Comparison of ENCODE assay signal across 9 mouse cellular contexts in the genomic region with DNA sequence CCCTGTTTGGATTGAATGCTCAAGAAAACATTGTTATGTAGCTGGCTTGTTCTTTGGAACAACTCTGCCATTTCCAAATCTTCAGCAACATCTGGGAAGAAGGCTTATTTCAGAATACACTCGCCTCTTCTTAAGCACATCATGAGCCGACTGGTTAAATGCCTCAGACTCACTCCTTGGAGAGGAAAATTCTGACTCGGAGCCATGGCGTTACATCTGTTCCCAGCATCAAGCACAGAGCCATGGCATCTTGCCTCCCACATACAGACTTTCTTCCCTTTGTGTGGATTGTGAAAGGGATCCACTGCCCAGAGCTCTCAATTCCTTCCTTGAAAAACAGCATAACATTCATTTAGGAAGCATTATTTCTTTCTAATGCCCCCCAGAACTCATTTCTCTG.
DNase-seq lines count a peak whose midpoint lies in the region; ATAC-seq and TF ChIP-seq lines count a peak whose summit lies in the region.
"Had no signal": no experiment of that assay in that cellular context is flagged by ENCODE, and none has a peak within 500 bp of the region (broad histone marks: within the 10 kb centered on the region; RNA-seq: fewer than 3 reads in every experiment).

No protein-coding gene starts in this region.

- no peaks in the 10 kb centered on the region for H3K36me3 ChIP-seq in forebrain, embryonic 14.5 days (ENCODE audit: control insufficient read depth, insufficient read depth, low read length)
- H3K36me3 ChIP-seq in forebrain, embryonic 11.5 days (ENCODE audit: control insufficient read depth, insufficient read depth, low read length) = no peaks in the 10 kb centered on the region
- H3K36me3 ChIP-seq in forebrain, postnatal 0 days (ENCODE audit: insufficient read depth) = no peaks in the 10 kb centered on the region
- H3K36me3 ChIP-seq in hindbrain, embryonic 16.5 days (ENCODE audit: control insufficient read depth, insufficient read depth, low read length) = no peaks in the 10 kb centered on the region
- H3K36me3 ChIP-seq: limb, embryonic 12.5 days had no signal

- H3K4me2 ChIP-seq in forebrain, embryonic 14.5 days (ENCODE audit: low read length) = no peak overlapping the region
- H3K4me2 ChIP-seq in forebrain, embryonic 11.5 days (ENCODE audit: low read depth, low read length, severe bottlenecking) = no peak overlapping the region
- H3K4me2 ChIP-seq in forebrain, postnatal 0 days (ENCODE audit: low read depth) = no peak overlapping the region
- H3K4me2 ChIP-seq in hindbrain, embryonic 16.5 days (ENCODE audit: low read length) = no peak overlapping the region
- H3K4me2 ChIP-seq: limb, embryonic 12.5 days had no signal

- H3K9me3 ChIP-seq in forebrain, embryonic 14.5 days (replicated peaks; ENCODE audit: control insufficient read depth, low read length) = no peaks in the 10 kb centered on the region
- H3K9me3 ChIP-seq in forebrain, embryonic 11.5 days (ENCODE audit: control insufficient read depth, low read length) = no peaks in the 10 kb centered on the region
- H3K9me3 ChIP-seq in forebrain, postnatal 0 days (ENCODE audit: low read length) = no peaks in the 10 kb centered on the region
- no peaks in the 10 kb centered on the region for H3K9me3 ChIP-seq in hindbrain, embryonic 16.5 days (ENCODE audit: control insufficient read depth, low read length)
- H3K9me3 ChIP-seq: limb, embryonic 12.5 days had no signal

- 63% methylated on average over 4 of the region's 4 CpGs for WGBS in forebrain, embryonic 14.5 days
- WGBS in forebrain, embryonic 11.5 days = 80% methylated on average over 4 of the region's 4 CpGs
- 29% methylated on average over 4 of the region's 4 CpGs for WGBS in forebrain, postnatal 0 days
- WGBS in hindbrain, embryonic 16.5 days = 52% methylated on average over 4 of the region's 4 CpGs

- H3K9ac ChIP-seq in forebrain, embryonic 14.5 days (ENCODE audit: low read length) = no peak overlapping the region
- no peak overlapping the region for H3K9ac ChIP-seq in forebrain, embryonic 11.5 days (ENCODE audit: low read length)
- no peak overlapping the region for H3K9ac ChIP-seq in forebrain, postnatal 0 days
- H3K9ac ChIP-seq in hindbrain, embryonic 16.5 days (ENCODE audit: low read depth, low read length) = no peak overlapping the region
- H3K9ac ChIP-seq: limb, embryonic 12.5 days had no signal

- H3K27ac ChIP-seq in forebrain, embryonic 14.5 days (ENCODE audit: low read depth, low read length) = no peak overlapping the region
- no peak overlapping the region for H3K27ac ChIP-seq in forebrain, embryonic 11.5 days (ENCODE audit: low read depth, low read length)
- peak overlapping the region; percentile 67 for H3K27ac ChIP-seq in forebrain, postnatal 0 days (ENCODE audit: low read depth, low read length)
- H3K27ac ChIP-seq in hindbrain, embryonic 16.5 days (ENCODE audit: low read depth, low read length) = 0 out of 2 replicates have a peak overlapping the region, but pooled peaks have one; percentile 17
- H3K27ac ChIP-seq: limb, embryonic 12.5 days had no signal

- TF ChIP-seq CTCF in forebrain, postnatal 0 days (IDR thresholded peaks at IDR 0.05; ENCODE audit: low read depth) = no peak

- no peaks in the 10 kb centered on the region for H3K4me1 ChIP-seq in forebrain, embryonic 14.5 days (ENCODE audit: control insufficient read depth, insufficient read depth, low read length)
- H3K4me1 ChIP-seq in forebrain, embryonic 11.5 days (replicated peaks; ENCODE audit: control insufficient read depth, insufficient read depth, low read length) = no peaks in the 10 kb centered on the region
- H3K4me1 ChIP-seq in forebrain, postnatal 0 days (ENCODE audit: insufficient read depth) = 0 out of 2 replicates have a peak, but pooled peaks cover 6% of the 10 kb centered on the region
- peaks cover 2% of the 10 kb centered on the region; the same call in 1 of the 2 replicates for H3K4me1 ChIP-seq in hindbrain, embryonic 16.5 days (ENCODE audit: control insufficient read depth, insufficient read depth, low read depth, low read length)
- H3K4me1 ChIP-seq: limb, embryonic 12.5 days had no signal

- H3K4me3 ChIP-seq in forebrain, embryonic 14.5 days (ENCODE audit: low read depth, low read length) = no peak overlapping the region
- no peak overlapping the region for H3K4me3 ChIP-seq in forebrain, embryonic 11.5 days (ENCODE audit: low read depth, low read length)
- no peak overlapping the region for H3K4me3 ChIP-seq in forebrain, postnatal 0 days (ENCODE audit: low read depth, low read length)
- H3K4me3 ChIP-seq in hindbrain, embryonic 16.5 days (ENCODE audit: low read length) = no peak overlapping the region
- H3K4me3 ChIP-seq: limb, embryonic 12.5 days had no signal

- no peaks in the 10 kb centered on the region for H3K27me3 ChIP-seq in forebrain, embryonic 14.5 days (replicated peaks; ENCODE audit: control insufficient read depth, insufficient read depth, low read length)
- no peaks in the 10 kb centered on the region for H3K27me3 ChIP-seq in forebrain, embryonic 11.5 days (ENCODE audit: control insufficient read depth, insufficient read depth, low read length)
- H3K27me3 ChIP-seq in forebrain, postnatal 0 days (ENCODE audit: insufficient read depth, low read length) = no peaks in the 10 kb centered on the region
- H3K27me3 ChIP-seq in hindbrain, embryonic 16.5 days (replicated peaks; ENCODE audit: control insufficient read depth, insufficient read depth, low read length) = no peaks in the 10 kb centered on the region
- H3K27me3 ChIP-seq: limb, embryonic 12.5 days had no signal

- DNase-seq in forebrain, embryonic 14.5 days (ENCODE audit: low spot score) = peak; percentile 70
- no peak for DNase-seq in forebrain, embryonic 11.5 days (ENCODE audit: low spot score)
- peak; percentile 82 for DNase-seq in forebrain, postnatal 0 days
- DNase-seq in left cerebral cortex, postnatal 4 days = peak; percentile 74
- no peak for DNase-seq in ovary, postnatal 10 days (ENCODE audit: low spot score)
- DNase-seq in kidney, adult 8-10 months = no peak
- no peak for DNase-seq in lung, postnatal 14 days

- intact Hi-C loops in left cerebral cortex, postnatal 4 days (cut with DNase I) = no loop called here

- ATAC-seq in forebrain, embryonic 14.5 days = peak; percentile 67; the same call in 1 of the 2 replicates
- ATAC-seq in forebrain, embryonic 11.5 days (replicated peaks; ENCODE audit: low FRiP score) = no peak
- ATAC-seq in forebrain, postnatal 0 days = peak; percentile 83
- peak; percentile 56; the same call in 1 of the 2 replicates for ATAC-seq in hindbrain, embryonic 16.5 days

Comparison
In these comparisons a context has a peak if more than half of its experiments do, and no peak if none do; other contexts are left out.
1. DNase-seq: peak in forebrain, embryonic 14.5 days (single experiment), forebrain, postnatal 0 days (single experiment) and left cerebral cortex, postnatal 4 days (single experiment); none in forebrain, embryonic 11.5 days (single experiment), ovary, postnatal 10 days (single experiment), kidney, adult 8-10 months (0 of 2) and lung, postnatal 14 days (single experiment).
2. H3K27ac ChIP-seq: peak in forebrain, postnatal 0 days (single experiment) and hindbrain, embryonic 16.5 days (single experiment); none in forebrain, embryonic 14.5 days (single experiment) and forebrain, embryonic 11.5 days (single experiment).